Mouse (Mus musculus): ENCODE measurements at regions not wholly inside any gene's neighbourhood (a gene's known extent, or its start where the extent isn't known, plus 50 kb on each side); places are given as distances from the start of the nearest gene placed in this dataset.

DNA sequence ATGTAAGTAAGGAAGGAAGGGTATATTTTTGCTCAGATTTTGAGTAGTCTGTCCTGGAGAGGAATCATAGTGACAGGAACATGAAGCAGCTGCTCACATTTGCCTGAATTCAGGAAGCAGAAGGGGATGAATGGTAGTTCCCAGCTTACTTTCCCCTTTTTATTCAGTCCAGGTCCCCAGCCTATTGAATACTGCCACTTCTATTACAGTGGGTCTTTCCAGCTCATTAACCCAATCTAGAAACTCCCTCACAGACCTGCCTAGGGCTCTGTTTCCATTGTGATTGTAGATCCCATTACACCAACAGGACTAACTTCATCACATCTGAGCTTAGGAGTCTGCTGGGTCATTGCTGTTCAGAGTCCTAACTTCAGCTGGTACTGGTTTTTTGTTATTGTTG, 872.3 kb downstream of the Cntnap5b start:
- DNase-seq = peak; percentile 5

DNA sequence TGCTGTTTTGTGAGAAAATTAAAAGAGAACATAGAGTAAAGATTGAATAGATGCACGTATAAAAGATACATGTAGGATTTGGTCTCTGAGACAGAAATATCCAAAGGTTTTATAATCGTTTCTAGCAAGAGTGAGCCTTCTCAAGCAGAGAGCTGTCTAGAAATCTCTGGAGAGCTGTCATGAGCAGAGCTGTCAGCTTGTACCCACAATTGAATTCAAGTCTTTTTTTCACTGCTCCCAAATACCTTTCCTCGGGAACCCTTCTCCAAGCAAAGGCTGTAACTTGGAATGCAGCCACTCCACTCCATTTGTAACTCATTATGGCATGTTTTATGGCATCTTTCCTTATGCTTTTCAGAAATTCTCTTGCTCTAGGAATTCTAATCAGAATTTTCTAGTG, 888.3 kb downstream of the Cntnap5b start:
- no peak for DNase-seq

GRCm38 (mm10) chr1:100706898-100707297, 934.3 kb downstream of the Cntnap5b start:
- no peak for DNase-seq
